Mouse (Mus musculus) CD4-positive, CD25-positive, alpha-beta regulatory T cell, adult 4 months (primary cell): ENCODE data around the gene Klf12. TPM values are rescaled to one million over a fixed set of nuclear protein-coding genes. Genes with fewer than 3 reads are reported as not detected.

ENCODE experiments used
- ATAC-seq: one replicate; pipeline ENCODE4 v1.8.0; 2017
- polyA plus RNA-seq, 2 experiments: library from polyadenylated mRNA; unstranded; fragments of 100-300 nt; shearing (Covaris generic); gene quantifications; one replicate each; pipeline ENCODE4 v1.2.1; 2017

Gene Klf12
- 1 to 10 TPM; 2.4 to 4.3 TPM for polyA plus RNA-seq

GRCm38 (mm10) chr14:100284119-100284860 lies at the start of gene Klf12:
TSS of gene Klf12 (minus strand) at chr14:100284679.
- peak; percentile 40 for ATAC-seq

GRCm38 (mm10) chr14:100333369-100333768 lies 48.9 kb upstream of the Klf12 start:
- ATAC-seq: no peak

GRCm38 (mm10) chr14:100328602-100329276 lies 44.3 kb upstream of the Klf12 start:
- no peak for ATAC-seq

GRCm38 (mm10) chr14:100324303-100324702 lies 39.8 kb upstream of the Klf12 start:
- ATAC-seq: no peak

- ATAC-seq: no peak
These were observed 37.5 kb upstream of the Klf12 start for GRCm38 (mm10) chr14:100322012-100322411.

- no peak for ATAC-seq
These were observed 32.3 kb upstream of the Klf12 start for GRCm38 (mm10) chr14:100316780-100317179.

GRCm38 (mm10) chr14:100314099-100314498 lies 29.6 kb upstream of the Klf12 start:
- no peak for ATAC-seq

GRCm38 (mm10) chr14:100300905-100301304 lies 16.4 kb upstream of the Klf12 start:
- ATAC-seq: no peak

GRCm38 (mm10) chr14:100298892-100299291 lies 14.4 kb upstream of the Klf12 start:
- ATAC-seq: no peak

GRCm38 (mm10) chr14:100286586-100287241 lies 2.2 kb upstream of the Klf12 start:
- ATAC-seq: no peak

- ATAC-seq: no peak
These were observed 1.4 kb upstream of the Klf12 start for GRCm38 (mm10) chr14:100285656-100286585.

GRCm38 (mm10) chr14:100284861-100285655 lies 579 bp upstream of the Klf12 start:
- ATAC-seq: peak; percentile 42

GRCm38 (mm10) chr14:100283411-100284118 lies 914 bp downstream of the Klf12 start:
- ATAC-seq: no peak

- ATAC-seq: peak; percentile 37
These were observed 1.8 kb downstream of the Klf12 start for GRCm38 (mm10) chr14:100282651-100283050.

- no peak for ATAC-seq
These were observed 2.7 kb downstream of the Klf12 start for GRCm38 (mm10) chr14:100281734-100282133.

GRCm38 (mm10) chr14:100274179-100274578 lies 10.3 kb downstream of the Klf12 start:
- no peak for ATAC-seq

- ATAC-seq: peak; percentile 32
These were observed 23.9 kb downstream of the Klf12 start for GRCm38 (mm10) chr14:100260531-100260930.

- ATAC-seq: no peak
These were observed 41.4 kb downstream of the Klf12 start for GRCm38 (mm10) chr14:100243046-100243445.

GRCm38 (mm10) chr14:100239874-100240273 lies 44.6 kb downstream of the Klf12 start:
- no peak for ATAC-seq

GRCm38 (mm10) chr14:100236757-100237156 lies 47.7 kb downstream of the Klf12 start:
- ATAC-seq: no peak

- ATAC-seq: no peak
These were observed 48.7 kb downstream of the Klf12 start for GRCm38 (mm10) chr14:100235746-100236145.
